Mouse (Mus musculus): ENCODE results near the gene Top1.
"Not testable (repeated sequence)": the region's sequence is repeated elsewhere in the genome, so short reads cannot be mapped to it uniquely, and the experiment has no call there.

Gene Top1

DNA sequence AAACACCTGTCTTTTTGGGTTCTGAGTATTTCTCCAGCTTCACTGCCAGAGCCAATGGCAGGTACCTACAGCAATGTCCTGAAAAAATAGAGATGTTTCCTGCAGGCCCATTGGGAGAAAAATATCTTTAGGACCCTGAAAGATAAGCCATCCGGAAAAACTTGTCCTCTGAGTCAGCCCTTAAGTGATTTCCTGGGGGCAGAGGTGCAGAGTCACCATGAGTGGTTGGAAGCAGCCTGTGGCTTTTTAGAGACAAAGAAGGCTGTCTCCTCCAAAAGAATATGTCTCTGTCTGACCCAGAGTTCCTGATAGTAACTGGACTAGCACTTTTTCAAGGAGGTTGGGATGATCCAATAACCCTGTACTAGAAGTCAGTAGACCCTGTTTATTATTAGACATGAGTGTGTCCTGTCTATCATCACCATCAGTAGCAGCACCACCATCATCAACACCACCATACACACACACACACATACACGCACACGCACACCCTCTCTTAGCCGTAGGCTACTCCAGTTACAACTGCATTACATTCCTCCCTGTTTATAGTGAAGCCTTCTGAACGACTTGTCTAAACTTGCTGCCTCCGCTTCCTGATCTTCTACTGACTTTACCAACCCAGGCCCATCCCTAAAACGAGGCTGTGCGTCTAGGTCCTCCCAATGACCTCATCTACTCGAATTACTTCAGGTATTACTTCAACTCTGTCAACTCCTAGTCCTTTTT, 14.7 kb upstream of the Top1 start:
- DNase-seq (ENCODE audit: extremely low spot score, low spot score): no peak

DNA sequence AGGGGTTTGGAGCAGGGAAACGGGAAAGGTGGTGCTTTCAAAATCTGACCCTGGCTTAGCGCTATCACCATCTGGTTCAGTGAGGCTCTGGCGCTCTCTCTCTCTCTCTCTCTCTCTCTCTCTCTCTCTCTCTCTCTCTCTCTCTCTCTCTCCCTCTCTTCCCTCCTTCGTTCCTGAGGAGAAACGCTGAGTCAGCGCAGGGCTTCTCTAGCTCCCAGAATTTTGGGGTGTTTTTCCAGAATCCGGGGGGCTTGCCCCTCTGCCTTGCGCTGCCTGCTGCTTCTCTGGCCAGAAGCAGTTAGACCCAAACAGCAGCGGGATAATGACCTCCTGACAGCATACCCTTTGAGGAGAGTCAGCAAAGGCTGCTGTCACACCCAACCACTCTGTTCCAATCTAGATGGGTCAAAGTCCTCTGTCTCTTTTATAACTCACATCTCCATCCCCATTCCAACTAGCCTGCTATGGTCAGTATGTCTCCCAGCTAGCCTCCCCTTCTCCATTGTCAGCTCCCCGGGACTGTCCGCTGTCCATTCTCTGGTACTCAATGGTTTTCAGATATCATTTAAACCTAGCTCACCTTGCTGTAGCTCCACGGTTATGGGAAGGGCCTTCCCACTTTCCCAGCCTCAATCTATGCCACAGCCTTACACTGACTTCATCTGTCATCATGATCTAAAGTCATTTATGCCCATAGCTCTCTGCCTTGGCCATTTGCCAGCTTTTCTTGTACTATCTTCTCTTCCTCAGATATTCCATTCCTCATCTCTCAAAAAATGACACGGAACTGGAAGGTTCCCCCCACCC, 5.6 kb upstream of the Top1 start:
- no peak for DNase-seq (ENCODE audit: extremely low spot score, low spot score)

DNA sequence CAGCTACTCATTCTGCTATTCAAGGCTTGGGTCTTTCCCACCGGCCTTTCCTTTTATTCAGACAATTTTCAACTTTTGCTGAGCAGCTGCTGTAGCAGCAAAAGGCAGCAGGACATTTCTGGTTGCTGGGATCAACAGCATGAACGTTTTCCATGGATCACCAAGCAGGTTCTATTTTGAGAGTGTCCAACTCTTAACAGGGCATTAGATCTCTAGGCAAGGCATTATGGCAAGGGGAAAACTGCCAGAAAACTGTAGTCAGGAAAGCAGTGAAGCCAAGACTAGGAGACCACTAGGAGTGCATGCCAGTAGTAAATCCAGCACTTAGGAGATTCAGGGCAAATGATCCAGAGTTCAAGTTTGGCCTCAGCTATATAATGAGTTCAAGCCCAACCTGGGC, 4.5 kb upstream of the Top1 start:
- no peak for DNase-seq (ENCODE audit: extremely low spot score, low spot score)

DNA sequence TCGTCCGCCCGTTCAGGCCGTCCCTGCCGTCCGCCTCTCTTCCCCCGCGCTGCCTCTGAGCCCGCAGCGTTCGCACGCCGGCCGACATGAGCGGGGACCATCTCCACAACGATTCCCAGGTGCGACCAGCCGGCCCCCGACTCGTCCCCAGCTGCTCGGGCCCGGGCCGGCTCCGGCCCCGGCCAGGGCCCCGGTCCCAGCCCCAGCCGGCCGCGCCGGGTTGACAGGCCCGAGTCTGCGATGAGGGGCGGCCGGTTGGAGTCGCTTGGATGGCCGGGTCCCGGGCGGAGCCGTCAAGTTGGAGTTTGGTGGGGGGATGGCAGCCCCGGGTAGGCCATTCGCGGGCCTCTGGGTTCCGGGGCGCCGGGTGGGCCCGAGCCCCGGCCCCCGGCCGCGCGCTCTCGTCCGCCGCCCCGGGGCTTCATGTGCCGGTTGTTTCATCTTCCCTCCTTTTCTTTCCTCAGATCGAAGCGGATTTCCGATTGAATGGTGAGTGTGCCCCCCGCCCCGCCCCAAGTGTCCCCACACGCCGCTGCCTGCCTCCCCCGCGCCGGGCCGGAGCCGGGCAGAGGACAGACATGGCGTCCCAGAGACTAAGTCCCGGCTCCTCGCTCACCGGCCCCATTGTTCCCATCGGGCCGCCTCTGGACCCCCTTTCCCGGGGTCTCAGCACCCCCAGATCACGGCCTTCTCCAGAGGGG, 606 bp downstream of the Top1 start:
- DNase-seq (ENCODE audit: extremely low spot score, low spot score): peak; percentile 83

DNA sequence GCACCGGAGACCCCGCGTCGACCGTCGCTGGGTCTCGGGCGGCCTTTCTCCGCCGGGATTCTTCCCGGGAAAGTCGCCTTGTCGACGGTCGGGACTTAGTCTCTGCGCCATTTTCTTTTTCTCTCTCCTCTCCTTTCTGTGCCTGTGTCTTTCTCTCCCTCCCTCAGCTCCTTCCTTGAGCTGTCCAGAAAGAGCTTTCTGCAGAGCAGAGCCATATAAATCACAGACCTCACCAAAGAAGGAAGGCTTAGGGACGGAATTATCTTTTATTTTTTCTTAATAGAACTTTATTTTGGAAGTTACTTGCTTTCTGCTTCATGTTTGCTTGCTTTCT, 1.1 kb downstream of the Top1 start:
- DNase-seq (ENCODE audit: extremely low spot score, low spot score): no peak

DNA sequence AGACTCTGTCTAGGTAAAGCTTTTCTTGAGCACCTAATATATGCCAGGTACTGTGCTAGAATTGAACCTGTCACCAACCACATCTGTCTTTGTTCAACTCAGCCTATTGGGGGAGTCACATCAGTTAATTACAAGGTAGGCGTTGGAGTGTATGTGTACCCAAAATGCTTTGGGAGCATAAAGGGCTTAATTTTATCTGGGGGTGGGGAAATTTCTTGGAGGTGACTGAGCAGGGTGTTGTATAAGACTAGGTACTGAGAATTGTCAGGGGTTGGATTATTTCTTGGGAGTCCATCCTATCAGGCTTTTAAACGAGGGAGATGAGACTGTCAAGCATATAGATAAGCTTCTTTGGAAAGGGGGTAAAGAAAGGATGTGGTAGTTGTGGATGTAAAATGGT, 2.4 kb downstream of the Top1 start:
- no peak for DNase-seq (ENCODE audit: extremely low spot score, low spot score)

DNA sequence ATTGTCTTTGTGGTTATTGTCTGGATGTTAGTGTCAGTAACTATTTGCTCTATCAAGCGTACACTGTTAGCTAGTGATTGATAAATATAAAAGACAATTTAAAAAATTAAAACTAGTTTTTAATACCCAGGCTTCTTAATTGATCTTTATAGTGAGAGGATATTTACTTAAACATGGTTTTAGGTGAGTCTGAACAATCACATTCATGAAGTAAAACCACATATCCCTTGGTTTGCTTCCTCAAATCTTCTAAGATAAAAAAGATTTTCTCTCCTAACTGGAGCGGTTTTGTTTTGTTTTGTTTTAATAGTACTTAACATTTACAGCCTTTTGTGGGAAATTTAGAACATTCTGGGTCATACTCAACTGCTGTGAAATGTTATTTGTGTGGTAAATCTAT, 3.4 kb downstream of the Top1 start:
- no peak for DNase-seq (ENCODE audit: extremely low spot score, low spot score)

DNA sequence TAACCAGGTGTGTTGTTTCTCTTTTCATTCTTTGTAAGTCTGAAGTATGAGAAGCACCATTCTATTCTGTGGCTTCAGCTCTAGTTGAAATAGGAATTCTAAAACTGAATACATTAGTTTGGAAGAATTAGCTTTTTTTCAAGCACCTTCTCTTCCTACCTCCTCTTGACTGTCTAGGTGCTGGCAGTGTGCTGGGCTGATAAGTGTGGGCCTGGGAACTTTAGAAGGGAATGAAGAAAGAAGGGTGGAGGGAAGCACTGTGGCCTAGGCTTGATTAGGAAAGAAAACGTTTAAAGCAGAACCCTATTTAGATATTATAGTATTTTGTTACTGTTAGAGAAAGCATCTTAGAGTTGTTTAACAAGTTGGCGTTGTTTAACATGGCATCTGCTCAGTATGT, 5.5 kb downstream of the Top1 start:
- DNase-seq (ENCODE audit: extremely low spot score, low spot score): no peak

DNA sequence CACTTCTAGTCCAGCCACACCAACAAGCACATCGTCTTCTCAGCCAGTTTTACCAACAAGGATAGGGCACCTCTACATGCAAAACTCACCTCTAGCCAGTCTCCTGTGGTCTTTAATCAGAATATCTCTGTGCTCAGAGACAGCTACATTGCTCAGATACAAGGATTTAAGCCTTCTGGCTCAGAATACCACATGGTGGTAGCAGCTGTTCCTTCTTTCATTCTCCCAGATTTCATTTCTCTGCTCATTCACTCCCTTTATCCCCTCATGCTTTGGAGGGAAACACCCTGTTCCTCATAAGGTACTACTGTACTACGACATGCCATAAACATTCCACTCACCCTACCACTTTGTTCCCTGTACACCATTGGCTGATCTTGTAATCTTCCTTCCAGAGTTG, 7.5 kb downstream of the Top1 start:
- DNase-seq (ENCODE audit: extremely low spot score, low spot score): no peak

DNA sequence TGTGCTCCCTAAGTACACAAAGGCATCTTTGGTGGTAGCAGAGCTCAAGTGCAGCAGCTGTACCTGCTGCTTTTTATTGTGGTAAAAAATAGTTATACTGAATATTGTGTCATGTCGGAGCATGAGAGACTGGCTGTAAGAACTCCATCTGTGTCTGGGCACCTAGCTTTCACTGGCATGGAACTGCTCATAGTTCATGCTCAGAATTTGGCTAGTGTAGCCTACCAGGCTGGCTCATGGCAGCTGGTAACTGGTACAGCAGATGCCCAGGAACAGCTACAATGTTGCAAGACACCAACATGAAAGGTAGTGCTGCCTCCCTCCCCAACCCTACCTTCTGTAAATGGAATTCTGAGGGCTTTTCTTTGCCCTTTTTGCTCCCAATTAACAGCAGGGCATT, 9.9 kb downstream of the Top1 start:
- no peak for DNase-seq (ENCODE audit: extremely low spot score, low spot score)

DNA sequence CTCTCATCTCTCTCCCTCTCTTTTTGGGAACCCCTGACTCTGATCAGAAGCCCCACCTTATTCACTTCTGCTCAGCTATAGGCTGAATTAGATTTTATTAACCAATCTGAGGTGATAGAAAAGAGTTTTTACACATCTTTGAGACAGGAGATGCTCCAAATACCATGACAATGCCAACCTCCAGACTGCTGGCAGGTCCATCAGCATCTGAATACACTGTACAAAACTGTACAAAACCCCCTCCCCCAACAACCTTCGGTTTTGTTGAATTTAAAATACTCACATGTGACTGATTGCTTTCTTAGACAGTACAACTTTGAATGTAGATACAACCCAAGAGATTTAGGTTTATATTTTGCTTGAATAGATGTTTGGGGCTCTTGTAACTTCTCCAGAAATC, 10.5 kb downstream of the Top1 start:
- DNase-seq (ENCODE audit: extremely low spot score, low spot score): no peak

DNA sequence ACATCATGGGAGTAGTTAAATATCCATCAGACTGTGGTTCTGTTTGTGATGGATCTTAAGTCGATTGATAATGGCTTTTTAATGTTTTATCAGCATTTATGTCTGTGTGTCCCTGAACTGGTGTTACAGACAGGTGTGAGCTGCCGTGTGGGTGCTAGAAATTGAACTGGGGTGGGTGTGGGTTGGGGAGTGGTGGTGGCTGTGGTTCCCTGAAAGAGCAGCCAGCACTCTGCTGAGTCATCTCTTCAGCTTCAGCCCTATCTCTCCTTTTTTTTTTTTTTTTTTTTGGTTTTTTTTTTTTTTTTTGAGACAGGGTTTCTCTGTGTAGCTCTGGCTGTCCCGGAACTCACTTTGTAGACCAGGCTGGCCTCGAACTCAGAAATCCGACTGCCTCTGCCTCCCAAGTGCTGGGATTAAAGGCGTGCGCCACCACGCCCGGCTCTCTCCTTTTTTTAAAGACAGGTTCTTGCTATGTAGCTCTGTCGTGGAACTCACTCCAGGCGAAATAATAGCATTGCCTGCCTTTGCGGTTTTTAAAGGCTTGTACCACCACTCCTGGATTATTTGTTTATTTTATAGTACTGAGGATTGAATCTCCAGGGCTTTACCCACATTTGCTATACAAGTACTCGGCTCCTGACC, 12.2 kb downstream of the Top1 start:
- no peak for DNase-seq (ENCODE audit: extremely low spot score, low spot score)

DNA sequence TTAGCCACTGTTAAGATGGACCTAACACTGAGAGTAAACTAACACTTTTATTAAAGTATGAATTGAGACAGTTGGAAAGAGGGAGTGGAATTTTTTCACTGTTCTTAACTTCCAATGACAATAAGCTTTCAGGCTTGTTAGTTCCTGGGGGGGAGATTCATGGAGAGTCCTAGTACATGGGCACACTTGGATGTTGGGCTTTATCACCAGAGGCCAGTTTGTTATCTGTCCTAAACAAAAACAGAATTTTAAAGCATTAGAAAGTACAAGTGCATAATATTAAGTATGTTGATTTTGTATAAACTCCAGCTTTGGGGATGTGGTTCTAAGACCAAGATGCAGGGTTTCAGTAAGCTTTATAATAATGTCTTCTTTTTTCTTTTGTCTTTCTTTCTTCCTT, 13.1 kb downstream of the Top1 start:
- no peak for DNase-seq (ENCODE audit: extremely low spot score, low spot score)

DNA sequence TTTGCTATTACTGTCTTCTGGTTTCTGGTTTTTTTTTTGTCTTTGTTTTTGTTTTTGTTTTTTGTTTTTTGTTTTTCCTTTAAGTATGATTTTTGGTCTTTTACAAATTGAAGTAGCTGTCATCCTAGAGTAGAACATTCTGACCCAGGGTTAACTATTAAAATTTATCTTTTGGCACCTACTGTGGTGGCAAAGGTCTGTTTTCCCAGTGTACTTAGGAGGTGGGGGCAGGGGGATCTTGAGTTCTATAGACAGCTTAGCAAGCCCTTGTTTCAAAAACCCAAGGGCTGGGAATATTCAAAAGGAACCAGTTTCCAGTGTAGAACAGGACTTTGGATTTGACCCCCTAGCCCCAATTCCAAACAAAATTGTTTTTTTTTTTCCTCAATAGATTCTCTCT, 18.7 kb downstream of the Top1 start:
- no peak for DNase-seq (ENCODE audit: extremely low spot score, low spot score)

DNA sequence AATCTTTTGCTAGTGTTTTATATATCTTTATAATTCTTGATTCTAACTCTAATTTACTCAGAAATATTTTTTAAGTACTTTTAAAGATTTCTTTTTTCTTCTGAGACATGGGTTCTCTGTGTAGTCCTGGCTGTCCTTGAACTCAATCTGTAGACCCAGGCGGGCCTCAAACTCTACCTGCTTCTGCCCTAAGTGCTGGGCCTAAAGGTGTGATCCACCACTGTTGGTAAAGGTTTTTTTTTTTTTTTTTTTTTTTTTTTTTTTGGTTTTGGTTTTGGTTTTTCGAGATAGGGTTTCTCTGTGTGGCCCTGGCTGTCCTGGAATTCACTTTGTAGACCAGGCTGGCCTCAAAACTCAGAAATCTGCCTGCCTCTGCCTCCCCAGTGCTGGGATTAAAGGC, 19.3 kb downstream of the Top1 start:
- DNase-seq (ENCODE audit: extremely low spot score, low spot score): not testable (repeated sequence)

DNA sequence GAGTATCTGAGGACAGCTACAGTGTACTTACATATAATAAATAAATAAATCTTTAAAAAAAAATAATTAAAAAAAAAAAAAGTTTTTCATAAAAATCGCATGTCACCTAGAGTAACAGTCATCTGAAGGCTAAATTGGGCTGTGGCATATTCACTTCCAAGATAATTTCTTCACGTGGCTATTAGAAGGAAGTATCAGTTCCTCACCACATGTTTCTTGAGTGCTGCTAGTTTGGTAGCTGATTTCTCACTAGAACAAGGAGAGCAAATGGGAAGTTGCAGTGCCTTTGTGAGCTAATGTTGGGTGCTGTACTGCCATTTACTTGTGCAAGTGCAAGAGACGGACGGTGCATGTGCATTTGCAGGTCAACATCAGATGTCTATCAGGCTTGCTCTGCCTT, 21.6 kb downstream of the Top1 start:
- DNase-seq (ENCODE audit: extremely low spot score, low spot score): no peak

DNA sequence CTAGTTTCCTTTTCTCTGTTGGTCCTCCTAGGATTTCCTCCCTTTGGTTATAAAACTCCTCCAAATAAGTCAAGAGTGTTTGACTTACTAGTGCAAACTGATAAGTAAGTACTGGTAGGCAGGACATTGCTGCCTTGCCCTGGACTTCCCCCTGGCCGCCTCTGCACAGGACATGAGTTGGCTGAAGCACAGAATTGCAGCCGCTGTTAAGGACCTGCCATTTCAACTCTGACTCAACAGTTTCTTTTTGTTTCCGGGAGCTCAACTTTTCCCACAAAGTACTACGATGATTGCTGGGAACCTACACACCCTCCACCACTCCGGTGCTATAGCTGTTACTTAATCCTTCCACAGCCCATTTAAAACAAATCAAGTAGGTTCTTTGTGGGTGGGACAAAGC, 54.6 kb downstream of the Top1 start:
- DNase-seq (ENCODE audit: extremely low spot score, low spot score): no peak

DNA sequence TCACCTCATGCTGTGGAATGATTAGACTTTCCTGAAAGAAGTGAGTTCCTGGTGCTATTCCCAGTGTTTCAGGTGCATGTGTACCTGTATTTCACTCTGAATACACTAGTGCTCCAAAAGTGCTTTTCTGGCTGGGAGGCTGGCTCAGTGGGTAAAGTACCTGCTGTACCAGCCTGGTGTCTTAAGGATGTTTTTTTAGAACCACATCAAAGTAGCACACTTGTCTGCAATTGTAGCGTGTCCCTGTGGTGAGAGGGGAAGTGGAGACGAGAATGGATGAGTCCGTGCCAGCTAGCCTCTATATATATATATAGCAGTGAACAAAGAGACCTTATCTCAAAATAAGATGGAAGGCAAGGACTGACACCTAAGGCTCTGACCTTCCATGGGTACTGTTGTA, 55.9 kb downstream of the Top1 start:
- no peak for DNase-seq (ENCODE audit: extremely low spot score, low spot score)

DNA sequence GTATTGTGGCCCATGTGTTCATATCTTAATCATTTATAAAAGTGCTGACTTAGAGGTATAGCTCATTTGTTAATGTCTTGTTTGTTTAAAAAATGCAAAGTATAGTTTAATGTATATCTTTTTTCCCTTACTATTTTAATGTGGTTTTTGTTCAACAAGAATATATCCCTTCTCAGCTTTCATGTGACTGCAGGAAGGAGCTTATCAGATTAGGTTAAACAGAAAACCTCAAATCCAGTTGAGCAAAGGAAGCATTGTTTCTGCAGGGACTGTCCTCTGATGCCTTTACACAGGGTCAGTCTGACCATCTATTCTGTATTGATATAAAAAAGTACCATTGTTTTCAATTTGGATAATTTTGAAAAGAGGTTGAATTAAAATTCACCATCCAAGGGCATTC, 57.1 kb downstream of the Top1 start:
- DNase-seq (ENCODE audit: extremely low spot score, low spot score): no peak

DNA sequence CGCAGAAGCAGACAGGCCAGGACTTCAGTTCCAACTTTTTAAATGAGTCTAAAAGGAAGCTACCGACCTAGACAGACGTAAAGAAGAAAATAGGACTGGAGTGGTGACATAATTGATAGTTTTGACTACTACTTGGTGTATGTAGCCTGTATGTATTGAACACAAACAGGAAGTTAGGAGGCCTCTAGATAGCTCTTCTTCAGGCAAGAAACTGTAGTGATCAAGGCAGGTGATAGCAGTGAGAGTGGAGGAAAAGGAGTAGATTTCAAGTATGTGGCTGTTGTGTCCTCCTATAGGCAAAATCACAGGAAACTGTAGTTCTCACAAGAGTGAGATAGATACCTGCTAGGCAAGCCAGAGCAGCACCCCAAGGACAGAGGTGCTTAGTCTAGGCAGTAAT, 62.0 kb downstream of the Top1 start:
- no peak for DNase-seq (ENCODE audit: extremely low spot score, low spot score)

DNA sequence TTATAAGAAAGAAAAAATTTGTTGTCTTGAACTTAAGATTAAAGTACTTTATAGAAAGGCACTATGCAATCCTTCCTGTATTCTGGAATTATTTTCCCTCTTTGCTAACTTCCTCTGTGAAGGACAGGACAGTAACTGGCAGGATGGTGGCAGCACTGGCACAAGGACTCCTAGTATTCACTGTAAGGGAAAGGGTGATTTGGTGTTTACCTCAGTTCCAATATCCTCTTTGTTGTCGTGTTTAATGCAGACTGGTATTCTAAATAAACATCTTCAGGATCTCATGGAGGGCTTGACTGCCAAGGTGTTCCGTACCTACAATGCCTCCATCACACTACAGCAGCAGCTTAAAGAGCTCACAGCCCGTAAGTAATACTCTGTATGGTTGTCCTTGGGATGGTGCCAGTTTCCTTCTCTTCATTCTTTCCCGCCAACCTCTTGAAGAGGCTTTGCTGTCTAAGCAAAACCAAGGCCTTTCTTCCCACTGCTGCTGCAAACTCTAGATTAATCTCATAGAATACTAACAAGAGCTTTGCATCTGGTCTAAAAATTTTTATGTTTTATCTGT, 69.9 kb downstream of the Top1 start:
- no peak for DNase-seq (ENCODE audit: extremely low spot score, low spot score)

DNA sequence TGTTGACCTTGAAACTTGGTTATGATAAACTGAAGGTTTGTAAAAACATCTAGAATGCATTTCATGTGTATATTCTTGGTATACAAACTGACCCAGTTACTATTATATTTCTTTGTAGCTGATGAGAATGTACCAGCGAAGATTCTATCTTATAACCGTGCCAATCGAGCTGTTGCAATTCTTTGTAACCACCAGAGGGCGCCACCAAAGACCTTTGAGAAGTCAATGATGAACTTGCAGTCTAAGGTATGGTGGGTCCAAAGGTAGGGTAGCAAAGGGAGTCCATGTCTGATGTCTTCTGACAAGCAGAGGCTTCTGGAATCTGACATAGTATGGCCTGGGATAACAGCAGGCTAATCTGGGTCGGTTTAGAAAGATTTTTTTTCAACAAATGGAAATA, 71.6 kb downstream of the Top1 start:
- no peak for DNase-seq (ENCODE audit: extremely low spot score, low spot score)
